Mouse (Mus musculus) bone marrow, adult 2 months (tissue): ENCODE results near the gene Hs3st1.

Experiments
- CTCF ChIP-seq: fragments of 200-500 bp; IDR thresholded peaks from 2 replicates; pipeline ENCODE4 v1.5.1; 2011; ENCODE audit warnings: low read length, control low read depth; ENCODE audit not compliant: control insufficient read depth, insufficient read depth
- POLR2A ChIP-seq: fragments of 200-500 bp; IDR thresholded peaks from 2 replicates; pipeline ENCODE4 v1.6.1; 2011; ENCODE audit warnings: low read depth, mild to moderate bottlenecking, control low read depth, low read length, borderline replicate concordance; ENCODE audit not compliant: control insufficient read depth

DNA sequence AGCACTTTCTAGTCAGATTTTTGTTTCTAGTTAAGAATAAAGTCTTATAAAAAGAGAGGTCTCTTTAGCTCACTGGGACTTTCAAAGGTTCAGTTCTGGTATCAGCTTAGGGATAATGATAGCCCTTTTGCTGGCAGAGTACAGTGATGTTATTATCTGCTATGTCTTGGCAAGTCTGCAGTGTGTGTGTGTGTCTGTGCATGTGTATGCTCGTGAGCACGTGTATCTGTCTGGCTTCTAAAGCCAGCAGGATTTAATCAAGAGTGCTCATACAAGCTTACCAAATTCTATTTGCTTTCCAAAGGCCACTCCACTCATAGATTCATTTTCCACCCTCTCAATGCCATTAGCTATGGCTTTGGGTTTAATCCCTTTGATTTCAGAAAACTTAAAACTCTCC lies 160.5 kb downstream of the Hs3st1 start:
- TF ChIP-seq POLR2A: no peak
- no peak for TF ChIP-seq CTCF
